Mouse (Mus musculus) heart, embryonic 13.5 days (tissue): ENCODE data around the gene Zfp57. TPM values are rescaled to one million over a fixed set of nuclear protein-coding genes. Genes with fewer than 3 reads are reported as not detected.

Experiments
- ATAC-seq: fragments of 200-750 bp; cut with Nextera tagmentation; 2 replicates; pipeline ENCODE4 v1.8.0; 2017; ENCODE audit warnings: moderate TSS enrichment; ENCODE audit not compliant: insufficient number of reproducible peaks, low FRiP score, low TSS enrichment; ENCODE audit errors: extremely low read depth
- H3K27ac ChIP-seq: fragments of 300-500 bp; sonication (generic); replicated peaks from 2 replicates; pipeline ENCODE4 v1.5.1; 2015; ENCODE audit warnings: moderate library complexity, mild to moderate bottlenecking, inconsistent platforms
- H3K27me3 ChIP-seq: fragments of 300-500 bp; sonication (generic); replicated peaks from 2 replicates; pipeline ENCODE4 v1.6.1; 2015; ENCODE audit warnings: mild to moderate bottlenecking, inconsistent platforms
- H3K36me3 ChIP-seq: fragments of 300-500 bp; sonication (generic); 2 replicates; pipeline ENCODE4 v1.6.1; 2015; ENCODE audit warnings: mild to moderate bottlenecking, inconsistent platforms
- H3K4me1 ChIP-seq: fragments of 300-500 bp; sonication (generic); 2 replicates; pipeline ENCODE4 v1.6.1; 2015; ENCODE audit warnings: inconsistent platforms
- H3K4me2 ChIP-seq: fragments of 300-500 bp; sonication (generic); 2 replicates; pipeline ENCODE4 v1.6.1; 2015; ENCODE audit warnings: inconsistent platforms, mild to moderate bottlenecking, moderate library complexity
- H3K4me3 ChIP-seq: fragments of 300-500 bp; sonication (generic); 2 replicates; pipeline ENCODE4 v1.5.1; 2015; ENCODE audit warnings: moderate library complexity, mild to moderate bottlenecking, inconsistent platforms
- H3K9ac ChIP-seq: fragments of 300-500 bp; sonication (generic); 2 replicates; pipeline ENCODE4 v1.6.1; 2015; ENCODE audit warnings: inconsistent platforms, mild to moderate bottlenecking, moderate library complexity
- H3K9me3 ChIP-seq: fragments of 300-500 bp; sonication (generic); 2 replicates; pipeline ENCODE4 v1.6.1; 2016; ENCODE audit warnings: inconsistent platforms
- WGBS: fragments of 180-500 bp; shearing (Covaris S2); methylation state at CpG from one replicate; pipeline ENCODE4 v1.1.7; 2015; ENCODE audit warnings: mixed read lengths; 5-methylcytosine and 5-hydroxymethylcytosine counted together
- polyA plus RNA-seq: library from polyadenylated mRNA; unstranded; fragments of >200 nt; fragmentation: Nextera tagmentation; extraction: Ambion mirVana; gene quantifications from 2 replicates; pipeline ENCODE4 v1.2.1, GENCODE M21; 2015

Zfp57 gene
- polyA plus RNA-seq, 1 experiment from 2014 or later = 42.5 TPM

DNA sequence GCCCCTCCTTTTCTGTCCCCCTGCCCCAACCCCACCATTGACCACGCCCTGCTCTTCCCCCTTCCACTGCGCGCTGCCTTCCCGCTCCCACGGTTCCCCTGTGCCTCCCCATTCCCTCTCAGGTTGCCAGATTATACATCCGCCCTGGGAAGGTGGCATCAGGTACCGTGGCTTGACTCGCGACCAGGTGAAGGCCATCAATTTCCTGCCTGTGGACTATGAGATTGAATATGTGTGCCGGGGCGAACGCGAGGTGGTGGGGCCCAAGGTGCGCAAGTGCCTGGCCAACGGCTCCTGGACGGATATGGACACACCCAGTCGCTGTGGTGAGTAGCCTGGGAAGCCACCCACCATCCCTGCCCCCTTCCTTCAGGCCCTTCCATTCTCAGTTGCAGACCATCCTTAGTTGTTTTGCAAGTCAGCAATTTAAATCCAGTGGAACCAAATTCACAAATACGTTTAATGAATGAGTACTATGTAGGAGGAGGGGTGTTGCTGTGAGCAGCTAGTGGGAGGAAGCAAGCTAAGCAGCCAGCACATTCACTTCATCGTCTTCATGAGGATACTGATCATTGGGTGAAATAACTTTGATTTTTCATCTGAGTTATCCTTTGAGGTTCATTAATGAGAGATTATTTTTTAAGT is 46.5 kb downstream of the Zfp57 start:
- WGBS = 29% methylated on average over 19 of the region's 19 CpGs
- Histone ChIP-seq H3K27ac (no peak overlapping the region), H3K27me3 (peaks cover 19% of the 10 kb centered on the region), H3K36me3 (0 out of 2 replicates have a peak, but pooled peaks cover under 1% of the 10 kb centered on the region), H3K4me1 (peaks cover 38% of the 10 kb centered on the region), H3K4me3 (peak overlapping the region; percentile 87), H3K9ac (peak overlapping the region; percentile 93; the same call in 1 of the 2 replicates), H3K4me2 (peak overlapping the region; percentile 97), H3K9me3 (no peaks in the 10 kb centered on the region)
- no peak for ATAC-seq

DNA sequence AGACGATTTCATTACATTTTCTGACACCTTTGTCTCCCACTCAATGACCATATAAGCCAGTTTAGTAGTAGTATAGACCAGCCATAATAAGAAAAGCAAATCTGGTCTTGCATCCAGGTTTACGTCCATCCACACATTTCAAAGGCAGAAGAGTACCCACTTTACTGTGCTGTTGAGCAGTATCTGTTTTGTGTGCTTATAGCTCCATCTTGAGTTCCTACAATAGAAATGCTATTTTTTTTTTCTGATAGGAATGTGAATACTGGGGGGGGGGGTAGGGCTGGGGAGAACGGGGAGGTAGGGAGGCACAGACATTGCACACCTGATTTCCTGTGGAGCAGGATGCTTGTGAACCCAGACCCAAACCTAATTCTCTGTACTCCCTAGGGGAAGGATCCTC is 47.0 kb downstream of the Zfp57 start:
- H3K9me3 ChIP-seq = no peaks in the 10 kb centered on the region
- H3K27ac ChIP-seq = no peak overlapping the region
- peaks cover 38% of the 10 kb centered on the region for H3K4me1 ChIP-seq
- H3K9ac ChIP-seq = no peak overlapping the region
- ATAC-seq = no peak
- 24% methylated on average over 3 of the region's 3 CpGs for WGBS
- no peak overlapping the region for H3K4me3 ChIP-seq
- H3K27me3 ChIP-seq = peaks cover 19% of the 10 kb centered on the region
- no peak overlapping the region for H3K4me2 ChIP-seq
- H3K36me3 ChIP-seq = 0 out of 2 replicates have a peak, but pooled peaks cover 3% of the 10 kb centered on the region

GRCm38 (mm10) chr17:37048383-37048782 is 47.4 kb downstream of the Zfp57 start:
- Histone ChIP-seq H3K36me3 (0 out of 2 replicates have a peak, but pooled peaks cover 3% of the 10 kb centered on the region), H3K9me3 (no peaks in the 10 kb centered on the region), H3K4me1 (peaks cover 38% of the 10 kb centered on the region), H3K4me2 (no peak overlapping the region), H3K9ac (no peak overlapping the region), H3K4me3 (no peak overlapping the region), H3K27me3 (peaks cover 19% of the 10 kb centered on the region), H3K27ac (no peak overlapping the region)
- no peak for ATAC-seq
- WGBS = 57% methylated on average over 7 of the region's 7 CpGs

DNA sequence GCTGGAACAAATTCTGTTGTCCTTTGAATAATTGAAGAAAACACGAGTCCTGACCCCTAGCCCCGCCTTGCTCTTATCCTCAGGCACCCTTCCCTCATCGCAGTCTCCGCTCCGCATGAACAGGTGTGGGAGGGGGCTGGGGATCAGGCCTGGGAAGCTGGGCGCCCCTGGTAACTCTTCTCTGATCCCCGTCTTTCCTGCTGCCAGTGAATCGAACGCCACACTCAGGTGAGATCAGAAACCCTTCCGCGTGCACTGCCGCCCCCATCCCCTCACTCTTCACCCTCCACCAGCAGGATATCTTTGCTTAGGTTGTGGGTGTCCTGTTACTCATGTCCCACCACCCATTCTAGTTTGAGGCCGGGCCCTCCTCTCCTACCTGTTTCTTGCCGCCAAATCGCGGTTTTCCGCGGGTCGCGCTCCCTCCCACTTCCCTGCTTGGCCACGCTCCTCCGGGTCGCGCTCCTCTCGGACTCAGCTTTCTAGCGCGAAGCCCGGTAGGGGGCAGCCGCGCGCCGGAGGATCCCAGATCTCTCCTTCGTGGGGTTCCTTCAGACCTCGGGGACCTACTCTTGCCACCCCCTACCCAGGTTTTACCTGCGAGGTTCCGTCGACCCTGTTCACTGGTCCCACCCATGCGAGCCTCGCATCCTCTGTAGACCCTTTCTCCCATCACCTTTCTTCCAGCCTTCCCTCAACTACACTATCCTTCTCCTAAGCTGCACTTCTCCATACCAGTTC is 48.8 kb downstream of the Zfp57 start:
- 6% methylated on average over 39 of the region's 39 CpGs for WGBS
- H3K4me3 ChIP-seq = peak overlapping the region; percentile 67
- peaks cover 13% of the 10 kb centered on the region for H3K36me3 ChIP-seq
- H3K4me2 ChIP-seq = peak overlapping the region; percentile 96
- ATAC-seq = no peak
- peaks cover 19% of the 10 kb centered on the region for H3K27me3 ChIP-seq
- H3K9ac ChIP-seq = peak overlapping the region; percentile 85
- peaks cover 38% of the 10 kb centered on the region for H3K4me1 ChIP-seq
- 0 out of 2 replicates have a peak overlapping the region, but pooled peaks have one; percentile 32 for H3K27ac ChIP-seq
- no peaks in the 10 kb centered on the region for H3K9me3 ChIP-seq

- Histone ChIP-seq H3K4me3 (peak overlapping the region; percentile 67), H3K4me1 (peaks cover 35% of the 10 kb centered on the region), H3K9me3 (no peaks in the 10 kb centered on the region), H3K36me3 (peaks cover 18% of the 10 kb centered on the region), H3K9ac (peak overlapping the region; percentile 85), H3K27me3 (peaks cover 19% of the 10 kb centered on the region), H3K27ac (0 out of 2 replicates have a peak overlapping the region, but pooled peaks have one; percentile 32), H3K4me2 (peak overlapping the region; percentile 96)
- peak; percentile 28; the same call in 1 of the 2 replicates for ATAC-seq
- 2% methylated on average over 22 of the region's 22 CpGs for WGBS
These were observed 49.4 kb downstream of the Zfp57 start for GRCm38 (mm10) chr17:37050399-37050798.

- Histone ChIP-seq H3K27ac (no peak overlapping the region), H3K27me3 (peaks cover 19% of the 10 kb centered on the region), H3K36me3 (peaks cover 23% of the 10 kb centered on the region), H3K9me3 (no peaks in the 10 kb centered on the region), H3K9ac (peak overlapping the region; percentile 85), H3K4me2 (peak overlapping the region; percentile 96), H3K4me1 (peaks cover 34% of the 10 kb centered on the region), H3K4me3 (peak overlapping the region; percentile 67)
- WGBS = 6% methylated on average over 27 of the region's 27 CpGs
- ATAC-seq = no peak
These were observed 49.9 kb downstream of the Zfp57 start for GRCm38 (mm10) chr17:37050876-37051275.

DNA sequence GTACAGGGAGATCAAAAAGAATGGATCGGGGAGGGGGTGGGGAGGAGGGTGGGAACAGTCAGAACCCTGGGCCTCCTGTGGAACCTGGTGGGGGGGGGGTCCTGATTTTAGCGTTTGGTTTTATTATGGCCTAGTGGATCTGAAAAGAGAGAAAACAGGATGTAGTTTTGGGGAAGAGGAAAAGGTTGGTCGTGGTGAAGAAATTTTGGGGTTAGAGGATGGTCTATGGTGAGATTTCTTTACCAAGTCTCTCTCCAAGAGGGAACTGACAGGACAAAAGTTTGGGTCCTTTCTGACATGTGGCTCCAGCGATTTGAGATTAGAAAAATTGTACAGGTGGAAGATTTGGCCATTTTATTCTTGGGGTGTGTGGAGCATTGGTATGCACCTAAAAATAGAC is 50.8 kb downstream of the Zfp57 start:
- no peak overlapping the region for H3K27ac ChIP-seq
- no peak overlapping the region for H3K4me3 ChIP-seq
- H3K9ac ChIP-seq = no peak overlapping the region
- peaks cover 31% of the 10 kb centered on the region for H3K4me1 ChIP-seq
- 55% methylated on average over 4 of the region's 4 CpGs for whole genome bisulfite sequencing
- peaks cover 19% of the 10 kb centered on the region for H3K27me3 ChIP-seq
- no peaks in the 10 kb centered on the region for H3K9me3 ChIP-seq
- H3K4me2 ChIP-seq = no peak overlapping the region; the same call in 1 of the 2 replicates
- no peak for ATAC-seq
- peaks cover 32% of the 10 kb centered on the region for H3K36me3 ChIP-seq

DNA sequence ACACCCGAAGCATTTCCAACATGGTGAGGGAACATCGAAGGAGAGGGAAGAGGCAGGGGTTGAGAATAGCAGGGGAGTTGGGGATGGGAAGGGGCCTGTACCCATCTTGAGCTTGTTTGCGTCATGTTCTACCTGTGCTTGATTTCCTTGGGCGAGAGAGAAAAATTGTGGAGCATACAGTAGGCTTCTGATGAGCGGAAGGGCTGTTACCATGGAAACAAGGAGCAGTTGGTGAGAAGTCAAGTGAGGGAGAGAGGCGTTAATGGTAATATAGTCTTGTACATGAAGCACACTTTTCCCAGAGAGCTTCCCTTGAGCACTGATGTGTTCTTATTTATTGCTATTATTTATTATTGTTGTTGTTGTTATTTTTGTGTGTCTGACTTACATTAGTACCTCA is 56.0 kb downstream of the Zfp57 start:
- Histone ChIP-seq H3K9ac (no peak overlapping the region), H3K27ac (no peak overlapping the region), H3K27me3 (no peaks in the 10 kb centered on the region), H3K36me3 (peaks cover 77% of the 10 kb centered on the region), H3K4me1 (0 out of 2 replicates have a peak, but pooled peaks cover under 1% of the 10 kb centered on the region), H3K4me2 (no peak overlapping the region), H3K9me3 (no peaks in the 10 kb centered on the region), H3K4me3 (no peak overlapping the region)
- ATAC-seq = no peak
- WGBS = 86% methylated on average over 6 of the region's 6 CpGs

Other genes starting within 250 kb of the Zfp57 start
- not detected in 2 replicates for gene H2-M10.5, start 228.3 kb upstream of the Zfp57 start, polyA plus RNA-seq
- not detected in 2 replicates for gene H2-M10.6, start 189.0 kb upstream of the Zfp57 start, polyA plus RNA-seq
- 21.7 and 22.8 TPM in 2 replicates for gene Trim26, start 164.0 kb upstream of the Zfp57 start, polyA plus RNA-seq
- 0.23 TPM in 2 replicates for gene Trim15, start 134.0 kb upstream of the Zfp57 start, polyA plus RNA-seq
- 13.3 and 16.0 TPM in 2 replicates for gene Trim10, start 131.6 kb upstream of the Zfp57 start, polyA plus RNA-seq
- gene Trim40, start 111.0 kb upstream of the Zfp57 start, polyA plus RNA-seq = not detected in 2 replicates
- gene Trim31, start 103.0 kb upstream of the Zfp57 start, polyA plus RNA-seq = not detected in 2 replicates
- gene Rnf39, start 58.2 kb upstream of the Zfp57 start, polyA plus RNA-seq = 0.17 and 0.28 TPM in 2 replicates
- gene Ppp1r11, start 49.4 kb upstream of the Zfp57 start, polyA plus RNA-seq = 78.0 and 90.7 TPM in 2 replicates
- 39.2 and 45.8 TPM in 2 replicates for gene Znrd1, start 42.6 kb upstream of the Zfp57 start, polyA plus RNA-seq
- gene Znrd1as, start 42.6 kb upstream of the Zfp57 start, polyA plus RNA-seq = 6.2 and 7.2 TPM in 2 replicates
- not detected in 2 replicates for gene 2410137M14Rik, start 19.9 kb upstream of the Zfp57 start, polyA plus RNA-seq
- gene H2-M5, start 11.6 kb upstream of the Zfp57 start, polyA plus RNA-seq = 0.24 and 0.36 TPM in 2 replicates
- not detected in 2 replicates for gene Mog, start 22.2 kb downstream of the Zfp57 start, polyA plus RNA-seq
- gene Gabbr1, start 44.8 kb downstream of the Zfp57 start, polyA plus RNA-seq = 4.5 and 6.9 TPM in 2 replicates
- not detected in 2 replicates for gene Olfr90, start 87.3 kb downstream of the Zfp57 start, polyA plus RNA-seq
- not detected in 2 replicates for gene Olfr91, start 97.1 kb downstream of the Zfp57 start, polyA plus RNA-seq
- gene Olfr92, start 118.9 kb downstream of the Zfp57 start, polyA plus RNA-seq = not detected in 2 replicates
- not detected in 2 replicates for gene Olfr93, start 160.3 kb downstream of the Zfp57 start, polyA plus RNA-seq
- gene Ubd, start 192.7 kb downstream of the Zfp57 start, polyA plus RNA-seq = not detected in 2 replicates
- not detected in 2 replicates for gene Olfr94, start 199.8 kb downstream of the Zfp57 start, polyA plus RNA-seq
- gene Olfr95, start 212.0 kb downstream of the Zfp57 start, polyA plus RNA-seq = not detected in 2 replicates
- gene Olfr96, start 219.0 kb downstream of the Zfp57 start, polyA plus RNA-seq = not detected in 2 replicates
- gene Olfr97, start 236.2 kb downstream of the Zfp57 start, polyA plus RNA-seq = not detected in 2 replicates